Mouse (Mus musculus) heart, adult 2 months (tissue): ENCODE data around the gene Tor4a.

ENCODE experiments used
- CTCF ChIP-seq: fragments of 200-600 bp; IDR thresholded peaks from 2 replicates; pipeline ENCODE4 v1.8.1; 2022; ENCODE audit warnings: antibody characterized with exemption, mild to moderate bottlenecking, moderate library complexity
- POLR2A ChIP-seq: fragments of 200-500 bp; IDR thresholded peaks from 2 replicates; pipeline ENCODE4 v1.6.1; 2011; ENCODE audit warnings: mild to moderate bottlenecking, low read depth, low read length, control low read depth; ENCODE audit not compliant: insufficient read depth

- no peak for TF ChIP-seq CTCF
- TF ChIP-seq POLR2A, result no peak
These were observed 36.7 kb upstream of the Tor4a start for GRCm38 (mm10) chr2:25233421-25233820.
